Mouse (Mus musculus) gastrocnemius, postnatal 10 days (tissue): ENCODE data around the gene Miga1. TPM values are rescaled to one million over a fixed set of nuclear protein-coding genes. Genes with fewer than 3 reads are reported as not detected.

Source experiments
- DNase-seq: peaks from one replicate; pipeline ENCODE4 v3.0.0; 2021; ENCODE audit warnings: mixed read lengths
- total RNA-seq, 2 experiments: library from RNA; stranded (reverse); gene quantifications; 2 replicates each; pipeline ENCODE4 v1.2.3; 2021

The Miga1 gene
- total RNA-seq, 2 experiments from 2014 or later = 4.2 to 4.6 TPM

- no peak for DNase-seq
Observed at GRCm38 (mm10) chr3:152245273-152245910, 94.8 kb downstream of the Miga1 start.

- no peak for DNase-seq
Observed at GRCm38 (mm10) chr3:152243304-152243703, 96.9 kb downstream of the Miga1 start.

GRCm38 (mm10) chr3:152241098-152241497 is 99.1 kb downstream of the Miga1 start:
- no peak for DNase-seq

- no peak for DNase-seq
Observed at GRCm38 (mm10) chr3:152239592-152239991, 100.6 kb downstream of the Miga1 start.

- DNase-seq = no peak
Observed at GRCm38 (mm10) chr3:152238836-152239235, 101.4 kb downstream of the Miga1 start.

GRCm38 (mm10) chr3:152235805-152236204 is 104.4 kb downstream of the Miga1 start:
- DNase-seq = no peak

- no peak for DNase-seq
Observed at GRCm38 (mm10) chr3:152235238-152235637, 105.0 kb downstream of the Miga1 start.

- DNase-seq = no peak
Observed at GRCm38 (mm10) chr3:152231333-152232100, 108.7 kb downstream of the Miga1 start.

GRCm38 (mm10) chr3:152229271-152229670 is 110.9 kb downstream of the Miga1 start:
- no peak for DNase-seq

- no peak for DNase-seq
Observed at GRCm38 (mm10) chr3:152228843-152229242, 111.4 kb downstream of the Miga1 start.

GRCm38 (mm10) chr3:152225906-152226305 is 114.3 kb downstream of the Miga1 start:
- DNase-seq = no peak

- DNase-seq = no peak
Observed at GRCm38 (mm10) chr3:152224918-152225317, 115.3 kb downstream of the Miga1 start.

Other genes with a start within 250 kb of the Miga1 start
- gene Gipc2, start 174.2 kb downstream of the Miga1 start, total RNA-seq = 1 to 10 TPM in 1 of 2 experiments, under 1 TPM in 1; 0.96 to 1.4 TPM
- gene Dnajb4, start 130.1 kb downstream of the Miga1 start, total RNA-seq = 10 to 100 TPM; 52.7 to 58.7 TPM
- gene Fubp1, start 130.0 kb downstream of the Miga1 start, total RNA-seq = 10 to 100 TPM; 39.2 to 71.9 TPM
- 100 to 1,000 TPM; 362 to 386 TPM for gene Nexn, start 74.1 kb downstream of the Miga1 start, total RNA-seq
- 10 to 100 TPM; 23.2 to 26.3 TPM for gene Usp33, start 6.1 kb upstream of the Miga1 start, total RNA-seq
- gene Zzz3, start 55.1 kb upstream of the Miga1 start, total RNA-seq = 10 to 100 TPM; 18.2 to 26.8 TPM